Comparison of ENCODE assay signal across 1 mouse cellular context in the genomic region with DNA sequence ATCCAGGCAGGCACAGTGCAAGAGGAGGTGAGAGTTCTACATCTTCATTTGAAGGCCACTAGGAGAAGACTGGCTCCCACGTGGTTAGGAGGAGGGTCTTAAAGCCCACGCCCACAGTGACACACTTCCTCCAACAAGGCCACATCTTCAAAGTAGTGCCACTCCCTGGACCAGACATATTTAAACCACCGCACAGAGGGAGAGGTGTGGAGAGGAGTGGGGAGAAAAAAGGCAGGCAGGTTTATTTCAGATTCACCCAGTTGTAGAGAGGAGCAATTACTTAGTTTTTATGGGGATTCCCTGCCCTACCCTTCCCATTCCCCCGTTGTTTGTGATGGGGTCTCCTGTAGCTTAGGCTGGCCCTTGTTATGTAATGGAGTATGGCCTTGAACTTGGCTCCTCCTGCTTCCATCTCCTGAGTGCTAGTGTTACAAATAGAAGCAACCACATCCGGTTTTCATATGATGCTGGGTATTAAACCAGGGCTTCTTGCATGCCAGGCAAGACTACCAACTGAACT.
A peak's percentile ranks its signal among the peaks of the same experiment; 100 is the strongest.
TF ChIP-seq lines count a peak whose summit lies in the region.

No protein-coding gene starts in this region.

TF ChIP-seq in MEL, 35 proteins besides CTCF, POLR2A, EP300 and RAD21:
- no peak for TF ChIP-seq MAZ (IDR thresholded peaks at IDR 0.05; ENCODE audit: low read depth, low read length)
- TF ChIP-seq USF1 (IDR thresholded peaks at IDR 0.05; ENCODE audit: low read depth, low read length), result 0 out of 2 replicates have a peak, but pooled peaks have one; percentile 28
- no peak for TF ChIP-seq TAL1 (IDR thresholded peaks at IDR 0.05; ENCODE audit: low read length)
